Mouse (Mus musculus): Measurements from ENCODE around the gene Kcnc2.

DNA sequence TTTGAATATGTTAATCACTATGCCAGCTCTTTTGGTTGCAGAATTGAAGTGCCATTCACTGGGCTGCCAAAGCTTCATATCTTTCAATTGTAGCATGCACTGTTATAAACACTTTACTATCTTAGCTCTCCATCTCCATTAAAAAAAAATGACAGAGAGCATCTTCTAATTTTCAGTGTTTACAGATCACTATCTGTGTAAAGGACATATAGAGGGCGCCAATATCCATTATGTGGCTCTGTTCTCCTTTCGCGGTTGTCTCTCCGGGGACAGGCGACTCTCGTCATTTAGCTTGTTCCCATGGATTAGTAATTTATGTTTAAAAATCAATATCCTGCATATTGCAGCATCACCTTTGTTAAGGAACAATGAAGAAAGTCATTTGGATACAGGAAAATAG is 109.7 kb downstream of the Kcnc2 start:
- TF ChIP-seq CTCF (IDR thresholded peaks at IDR 0.05; ENCODE audit: borderline replicate concordance, insufficient read depth, low read length) (no peak), POLR2A (IDR thresholded peaks at IDR 0.05; ENCODE audit: low read depth, low read length) (no peak)
